Mouse (Mus musculus): ENCODE measurements around the gene Susd4. TPM values are rescaled to one million over a fixed set of nuclear protein-coding genes. Genes with fewer than 3 reads are reported as not detected.

The Susd4 gene
- polyA plus RNA-seq, 1 experiment from 2014 or later, result 35.1 TPM

DNA sequence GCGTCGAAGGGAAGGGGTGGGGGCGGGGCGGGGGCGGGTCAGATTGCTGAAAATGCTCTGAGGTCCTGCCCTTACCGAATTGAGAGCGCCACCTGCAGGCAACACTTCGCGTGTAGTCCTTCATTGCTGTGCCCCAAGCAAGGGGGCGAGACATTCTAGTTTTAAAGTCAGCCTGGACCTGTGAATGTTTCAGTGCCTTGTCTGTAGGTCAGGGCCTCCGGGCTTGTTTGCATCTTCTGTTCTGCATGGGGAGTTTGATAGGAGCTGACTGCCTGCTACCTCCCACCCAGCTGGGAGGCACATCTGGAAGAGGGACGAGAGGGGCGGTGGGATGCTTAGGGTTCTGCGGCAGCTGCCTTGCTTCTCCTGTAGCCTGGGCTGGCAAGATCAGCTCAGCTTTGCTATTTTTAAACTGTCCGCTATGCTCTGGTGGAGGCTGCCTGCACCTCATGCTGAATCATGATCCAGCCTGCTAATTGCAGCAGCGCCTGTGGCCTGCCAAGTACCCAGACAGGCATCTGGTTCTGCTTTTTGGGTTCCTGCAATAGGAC is 28.9 kb downstream of the Susd4 start:
- H3K4me1 ChIP-seq, result peaks cover 15% of the 10 kb centered on the region
- ATAC-seq (ENCODE audit: low FRiP score), result 0 out of 2 replicates have a peak, but pooled peaks have one; percentile 9
- H3K9me3 ChIP-seq (replicated peaks), result no peaks in the 10 kb centered on the region; the same call in 1 of the 2 replicates
- no peaks in the 10 kb centered on the region for H3K36me3 ChIP-seq
- peak overlapping the region; percentile 32; the same call in 1 of the 2 replicates for H3K4me2 ChIP-seq (replicated peaks)
- H3K4me3 ChIP-seq, result no peak overlapping the region
- H3K9ac ChIP-seq, result no peak overlapping the region
- H3K27ac ChIP-seq, result 0 out of 2 replicates have a peak overlapping the region, but pooled peaks have one; percentile 0
- 19% methylated on average over 16 of the region's 16 CpGs for WGBS
- H3K27me3 ChIP-seq, result no peaks in the 10 kb centered on the region

DNA sequence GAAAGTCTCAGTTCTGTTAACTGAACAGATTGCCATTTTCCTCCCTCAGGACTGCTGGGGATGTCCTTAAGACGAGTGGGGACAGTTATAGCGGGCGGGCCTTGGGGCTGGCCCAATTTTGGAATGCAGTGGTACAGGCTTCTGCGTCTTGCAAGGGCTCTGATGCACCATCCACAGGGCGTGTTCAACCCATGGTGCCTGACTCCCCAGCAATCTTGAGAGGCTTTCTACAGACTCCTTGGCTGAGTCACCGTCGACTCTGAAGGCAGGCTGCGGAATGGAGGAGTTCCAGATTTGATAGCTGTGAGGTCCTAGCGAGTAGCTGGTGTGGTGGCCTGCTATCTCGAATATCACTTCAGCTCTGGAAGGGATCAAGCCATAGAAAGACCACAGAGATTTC is 30.6 kb downstream of the Susd4 start:
- 92% methylated on average over 10 of the region's 10 CpGs for WGBS
- Histone ChIP-seq H3K36me3 (no peaks in the 10 kb centered on the region), H3K4me2 (replicated peaks) (no peak overlapping the region)

DNA sequence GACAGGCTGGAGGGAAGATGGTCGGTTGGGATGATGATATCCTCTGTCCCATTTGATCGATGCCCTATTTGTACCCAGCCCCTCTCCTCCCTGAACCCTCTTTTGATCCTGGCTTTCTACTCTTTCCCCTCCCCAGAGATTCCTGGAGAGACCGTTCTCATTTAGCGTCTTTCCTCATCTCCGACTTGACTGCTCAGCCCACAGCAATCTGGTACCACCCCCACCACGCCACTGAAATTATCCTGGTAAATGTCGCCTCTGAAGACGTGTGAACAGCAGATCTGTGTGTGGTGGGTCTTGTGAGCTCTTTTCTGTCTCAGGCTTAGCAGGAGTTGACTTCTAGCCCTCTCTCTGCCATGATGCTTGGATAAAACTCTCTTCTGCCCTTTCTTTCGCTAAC is 31.0 kb downstream of the Susd4 start:
- no peak overlapping the region for H3K4me2 ChIP-seq (replicated peaks)
- no peak overlapping the region for H3K4me3 ChIP-seq
- no peaks in the 10 kb centered on the region for H3K27me3 ChIP-seq
- H3K4me1 ChIP-seq, result peaks cover 16% of the 10 kb centered on the region
- no peaks in the 10 kb centered on the region; the same call in 1 of the 2 replicates for H3K9me3 ChIP-seq (replicated peaks)
- ATAC-seq (ENCODE audit: low FRiP score), result no peak
- 88% methylated on average over 9 of the region's 9 CpGs for WGBS
- no peak overlapping the region for H3K9ac ChIP-seq
- H3K36me3 ChIP-seq, result no peaks in the 10 kb centered on the region
- H3K27ac ChIP-seq, result no peak overlapping the region

More for the DNA sequence above, 30.6 kb downstream of the Susd4 start:
- Histone ChIP-seq H3K4me1 (peaks cover 16% of the 10 kb centered on the region), H3K9me3 (replicated peaks) (no peaks in the 10 kb centered on the region; the same call in 1 of the 2 replicates), H3K9ac (no peak overlapping the region), H3K27ac (no peak overlapping the region), H3K27me3 (no peaks in the 10 kb centered on the region), H3K4me3 (no peak overlapping the region)
- ATAC-seq (ENCODE audit: low FRiP score), result no peak

DNA sequence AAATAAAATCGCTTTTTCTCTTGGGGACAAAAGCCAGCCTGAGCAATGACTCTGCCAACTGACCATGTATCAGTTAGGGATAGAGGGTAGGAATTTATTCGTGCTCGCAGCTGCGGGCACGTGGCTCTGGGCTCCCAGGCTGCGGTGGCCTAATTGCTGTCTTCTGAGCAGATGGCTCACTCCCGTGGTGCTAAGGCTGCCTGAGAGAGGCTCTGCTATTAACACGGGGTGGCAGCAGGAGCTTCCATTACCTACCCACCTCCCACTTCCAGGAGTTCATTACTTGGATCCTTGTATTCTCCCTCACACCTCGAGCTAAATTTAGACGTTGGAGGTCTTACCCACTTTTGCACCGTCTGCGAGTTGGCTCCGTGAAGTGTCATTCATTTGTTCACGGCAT is 33.4 kb downstream of the Susd4 start:
- Histone ChIP-seq H3K9me3 (replicated peaks) (no peaks in the 10 kb centered on the region; the same call in 1 of the 2 replicates), H3K27me3 (no peaks in the 10 kb centered on the region), H3K9ac (no peak overlapping the region), H3K4me1 (peaks cover 18% of the 10 kb centered on the region), H3K36me3 (no peaks in the 10 kb centered on the region), H3K4me3 (no peak overlapping the region), H3K4me2 (replicated peaks) (no peak overlapping the region), H3K27ac (peak overlapping the region; percentile 40; the same call in 1 of the 2 replicates)
- ATAC-seq (ENCODE audit: low FRiP score), result peak; percentile 75
- WGBS, result 61% methylated on average over 14 of the region's 14 CpGs

DNA sequence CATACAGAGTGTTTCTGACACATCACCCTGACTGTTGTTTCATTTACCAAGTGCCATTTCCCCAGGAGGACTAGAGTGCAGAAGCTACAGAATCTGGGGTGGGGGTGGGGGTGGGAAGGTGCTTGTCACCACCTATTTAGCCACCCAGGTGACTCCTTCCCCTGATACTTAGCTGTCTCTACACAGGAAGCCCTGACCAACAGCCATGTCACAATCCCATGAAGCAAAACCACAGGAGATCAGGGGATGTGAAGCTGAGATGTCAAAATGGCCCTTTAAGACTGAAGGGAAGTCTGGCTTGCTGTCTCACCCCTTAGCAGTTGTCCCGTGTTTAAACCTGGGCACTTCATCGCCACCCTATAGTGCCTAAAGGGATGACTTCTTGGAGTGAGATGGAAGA is 37.9 kb downstream of the Susd4 start:
- 75% methylated on average over 2 of the region's 2 CpGs for WGBS
- H3K27ac ChIP-seq, result no peak overlapping the region

DNA sequence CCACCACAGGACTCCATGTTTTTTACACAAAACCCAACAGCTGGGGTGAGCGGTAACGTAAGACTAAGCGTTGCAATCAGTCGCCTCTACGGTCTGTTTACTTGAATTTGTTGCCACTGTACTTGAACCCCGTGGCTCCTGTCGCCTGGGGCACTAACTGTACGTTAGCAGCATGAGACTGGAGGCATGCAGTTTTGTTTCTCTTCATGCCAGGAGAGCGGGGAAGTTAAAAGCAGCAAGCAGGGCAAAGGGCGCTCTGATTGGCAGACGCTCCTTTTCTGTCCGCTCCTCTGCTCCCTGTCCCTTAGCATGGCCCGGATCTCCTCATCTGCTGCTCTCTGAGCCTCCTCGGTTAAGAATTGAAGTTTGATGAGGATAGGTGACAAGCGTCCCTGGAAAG is 39.2 kb downstream of the Susd4 start:
- Histone ChIP-seq H3K27me3 (no peaks in the 10 kb centered on the region), H3K4me3 (no peak overlapping the region), H3K27ac (no peak overlapping the region), H3K36me3 (no peaks in the 10 kb centered on the region), H3K4me2 (replicated peaks) (no peak overlapping the region), H3K4me1 (peaks cover 13% of the 10 kb centered on the region), H3K9ac (no peak overlapping the region), H3K9me3 (replicated peaks) (no peaks in the 10 kb centered on the region)
- ATAC-seq (ENCODE audit: low FRiP score), result no peak
- WGBS, result 65% methylated on average over 15 of the region's 15 CpGs

More for the DNA sequence above, 37.9 kb downstream of the Susd4 start:
- Histone ChIP-seq H3K4me2 (replicated peaks) (no peak overlapping the region), H3K9me3 (replicated peaks) (no peaks in the 10 kb centered on the region), H3K27me3 (no peaks in the 10 kb centered on the region), H3K4me3 (no peak overlapping the region), H3K36me3 (no peaks in the 10 kb centered on the region), H3K9ac (no peak overlapping the region), H3K4me1 (peaks cover 21% of the 10 kb centered on the region)
- ATAC-seq (ENCODE audit: low FRiP score), result no peak

DNA sequence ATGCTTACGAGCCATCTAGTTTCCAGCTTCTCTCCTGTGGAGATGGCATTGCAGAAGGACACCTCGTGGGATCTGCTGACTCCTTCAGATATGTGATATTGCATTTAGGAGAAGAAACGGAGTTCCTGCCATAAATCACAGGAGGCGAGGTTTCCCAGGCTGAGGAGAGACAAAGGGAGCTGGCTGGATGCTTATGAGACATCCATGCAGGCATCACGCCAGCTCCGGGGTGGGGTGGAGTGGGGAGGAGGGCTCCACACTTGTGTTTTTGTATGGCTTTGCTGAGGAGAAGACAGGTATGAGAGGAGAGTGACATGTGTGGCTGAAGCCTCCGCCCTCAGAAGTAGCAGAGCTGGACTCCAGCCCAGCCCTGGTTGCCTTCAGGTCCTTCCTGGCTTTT is 50.3 kb downstream of the Susd4 start:
- Histone ChIP-seq H3K9ac (no peak overlapping the region), H3K9me3 (replicated peaks) (no peaks in the 10 kb centered on the region), H3K27me3 (no peaks in the 10 kb centered on the region), H3K27ac (peak overlapping the region; percentile 44), H3K4me3 (no peak overlapping the region), H3K4me2 (replicated peaks) (no peak overlapping the region), H3K36me3 (no peaks in the 10 kb centered on the region), H3K4me1 (peaks cover 33% of the 10 kb centered on the region)
- 78% methylated on average over 7 of the region's 7 CpGs for WGBS
- ATAC-seq (ENCODE audit: low FRiP score), result no peak

DNA sequence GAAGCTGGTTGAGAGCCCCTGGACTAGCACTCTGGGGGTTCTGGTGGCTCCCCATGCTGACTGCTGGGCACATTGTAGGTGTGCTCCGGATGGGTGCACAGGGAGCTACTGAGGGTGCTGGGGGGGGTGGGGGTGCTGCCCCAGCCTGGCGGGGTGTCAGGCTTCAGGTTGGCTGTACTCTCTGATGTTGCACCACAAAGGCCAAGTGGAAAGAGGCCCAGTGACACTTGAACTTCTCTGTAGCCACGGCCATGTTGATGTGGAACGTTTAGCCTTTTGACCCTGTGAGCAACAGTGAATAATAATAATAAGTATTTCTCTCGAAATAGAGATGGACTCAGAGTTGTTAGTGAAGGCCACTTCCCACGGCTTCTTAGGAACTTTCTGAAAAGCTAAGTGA is 50.9 kb downstream of the Susd4 start:
- no peak overlapping the region for H3K9ac ChIP-seq
- H3K27me3 ChIP-seq, result no peaks in the 10 kb centered on the region
- no peak overlapping the region for H3K27ac ChIP-seq
- no peaks in the 10 kb centered on the region for H3K36me3 ChIP-seq
- ATAC-seq (ENCODE audit: low FRiP score), result no peak
- H3K9me3 ChIP-seq (replicated peaks), result no peaks in the 10 kb centered on the region
- H3K4me1 ChIP-seq, result peaks cover 37% of the 10 kb centered on the region
- H3K4me2 ChIP-seq (replicated peaks), result no peak overlapping the region
- no peak overlapping the region for H3K4me3 ChIP-seq
- WGBS, result 90% methylated on average over 6 of the region's 6 CpGs

DNA sequence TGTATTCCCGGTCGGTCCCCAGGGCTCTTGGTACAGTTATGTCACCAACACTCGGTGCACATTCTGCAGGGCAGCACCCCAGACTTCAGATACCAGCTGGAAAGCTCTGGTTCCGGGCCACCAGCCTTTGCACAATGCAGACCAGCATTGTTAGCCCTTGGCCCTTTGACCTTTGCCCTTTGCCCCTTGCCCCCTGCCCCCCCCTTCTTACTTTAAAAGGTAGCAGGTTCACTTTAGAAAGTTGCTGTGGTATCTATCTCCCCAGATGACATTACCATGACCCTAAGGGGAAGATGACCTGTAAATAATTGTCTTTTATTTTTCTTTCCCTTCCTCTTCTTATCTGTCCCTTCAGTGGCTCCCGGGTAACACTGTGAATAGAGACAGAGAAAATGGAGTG is 53.4 kb downstream of the Susd4 start:
- Histone ChIP-seq H3K9me3 (replicated peaks) (no peaks in the 10 kb centered on the region), H3K9ac (no peak overlapping the region), H3K4me3 (no peak overlapping the region), H3K4me1 (peaks cover 31% of the 10 kb centered on the region), H3K4me2 (replicated peaks) (no peak overlapping the region), H3K36me3 (no peaks in the 10 kb centered on the region), H3K27me3 (no peaks in the 10 kb centered on the region), H3K27ac (peak overlapping the region; percentile 57; the same call in 1 of the 2 replicates)
- no peak for ATAC-seq (ENCODE audit: low FRiP score)
- 48% methylated on average over 5 of the region's 5 CpGs for WGBS

DNA sequence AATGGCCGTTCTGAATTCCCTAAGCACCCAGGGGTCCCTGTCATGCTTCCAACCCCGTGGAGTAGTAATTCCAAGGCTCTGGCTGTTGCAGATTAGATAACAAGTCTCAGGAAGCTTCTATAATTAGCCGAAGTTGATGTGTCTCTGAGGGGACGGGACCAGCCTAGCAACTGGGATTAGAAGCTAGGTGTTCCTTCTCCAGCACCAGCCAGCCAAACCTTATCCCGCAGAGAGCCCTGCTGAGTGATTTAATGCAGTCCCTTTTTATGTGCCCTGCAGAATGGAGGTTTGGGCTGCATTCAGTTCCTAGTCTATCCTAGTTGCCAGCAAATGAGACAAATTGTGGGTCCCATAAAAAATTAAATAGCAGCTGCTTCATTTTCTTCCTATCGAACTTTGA is 54.0 kb downstream of the Susd4 start:
- Histone ChIP-seq H3K9me3 (replicated peaks) (no peaks in the 10 kb centered on the region), H3K4me3 (no peak overlapping the region), H3K27ac (peak overlapping the region; percentile 57), H3K9ac (no peak overlapping the region), H3K27me3 (no peaks in the 10 kb centered on the region), H3K4me1 (peaks cover 35% of the 10 kb centered on the region), H3K4me2 (replicated peaks) (no peak overlapping the region), H3K36me3 (no peaks in the 10 kb centered on the region)
- WGBS, result 28% methylated on average over 6 of the region's 6 CpGs
- ATAC-seq (ENCODE audit: low FRiP score), result no peak

DNA sequence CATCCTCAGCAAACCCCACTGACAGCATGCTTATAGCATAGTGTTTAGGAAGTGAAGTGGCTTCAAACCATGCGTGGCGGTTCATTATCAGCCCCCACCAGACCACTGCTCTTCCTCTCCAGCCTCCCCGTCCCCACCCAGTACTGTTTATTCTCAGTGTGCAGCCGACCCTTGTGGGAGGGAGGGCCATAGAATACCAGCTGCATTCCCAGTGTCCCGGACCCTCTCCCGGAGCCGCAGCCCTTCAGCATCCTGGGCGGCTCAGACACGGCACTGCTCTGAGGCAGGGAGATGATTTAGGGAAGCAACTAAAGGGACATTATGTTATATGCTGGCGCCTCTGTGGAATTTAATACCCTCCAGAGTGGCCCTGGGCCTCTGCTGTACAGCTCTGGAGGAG is 55.3 kb downstream of the Susd4 start:
- Histone ChIP-seq H3K27me3 (no peaks in the 10 kb centered on the region), H3K9me3 (replicated peaks) (no peaks in the 10 kb centered on the region), H3K4me3 (no peak overlapping the region), H3K4me2 (replicated peaks) (no peak overlapping the region), H3K4me1 (peaks cover 41% of the 10 kb centered on the region), H3K36me3 (no peaks in the 10 kb centered on the region), H3K27ac (peak overlapping the region; percentile 57), H3K9ac (0 out of 2 replicates have a peak overlapping the region, but pooled peaks have one; percentile 18)
- 28% methylated on average over 10 of the region's 10 CpGs for WGBS
- ATAC-seq (ENCODE audit: low FRiP score), result no peak

DNA sequence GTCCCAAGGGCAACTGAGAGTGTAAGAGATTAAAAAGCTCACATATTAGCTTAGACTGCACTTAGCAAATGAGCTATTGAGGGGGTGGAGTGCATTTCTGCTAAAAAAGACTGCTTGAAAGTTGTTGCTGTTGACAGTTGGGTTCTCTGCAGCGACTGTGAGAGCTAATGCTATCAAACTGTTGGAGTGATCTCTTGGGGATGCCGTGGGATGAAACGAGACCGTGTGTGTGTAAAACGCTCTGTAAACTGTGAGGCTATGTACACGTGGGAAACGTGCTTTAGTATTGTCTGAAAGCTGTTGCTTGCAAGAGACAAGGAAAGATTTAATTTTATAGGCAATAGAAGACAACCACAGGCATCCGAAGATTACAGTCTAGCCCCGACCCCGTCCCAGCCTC is 59.1 kb downstream of the Susd4 start:
- no peak for ATAC-seq (ENCODE audit: low FRiP score)
- H3K4me2 ChIP-seq (replicated peaks), result no peak overlapping the region
- H3K36me3 ChIP-seq, result no peaks in the 10 kb centered on the region
- no peak overlapping the region for H3K4me3 ChIP-seq
- peaks cover 36% of the 10 kb centered on the region for H3K4me1 ChIP-seq
- H3K9me3 ChIP-seq (replicated peaks), result no peaks in the 10 kb centered on the region
- H3K27ac ChIP-seq, result no peak overlapping the region
- 0 out of 2 replicates have a peak, but pooled peaks cover 3% of the 10 kb centered on the region for H3K27me3 ChIP-seq
- no peak overlapping the region for H3K9ac ChIP-seq
- WGBS, result 75% methylated on average over 10 of the region's 10 CpGs

All from hindbrain, embryonic 12.5 days (tissue).